Mouse (Mus musculus) CH12.LX (cell line): Measurements from ENCODE around the gene Elfn2.

ENCODE experiments used
- CHD1 ChIP-seq: IDR thresholded peaks from 2 replicates; pipeline ENCODE4 v1.6.1; 2012; ENCODE audit warnings: low read depth, low read length, improper control_type of control experiment, inconsistent platforms
- CTCF ChIP-seq, 2 experiments: IDR thresholded peaks in 1 of 2; conservative IDR thresholded peaks in 1 of 2; 2 replicates each; pipeline ENCODE4 v1.5.1; 2011 to 2012; ENCODE audit warnings: low read depth in 2 of 2, low read length in 2 of 2, improper control_type of control experiment in 1 of 2, inconsistent platforms in 1 of 2, mild to moderate bottlenecking in 1 of 2, moderate library complexity in 1 of 2
- E2F4 ChIP-seq: IDR thresholded peaks from 2 replicates; pipeline ENCODE4 v1.6.1; 2011; ENCODE audit warnings: low read depth, low read length, improper control_type of control experiment; ENCODE audit not compliant: insufficient replicate concordance
- ELF1 ChIP-seq: IDR thresholded peaks from 2 replicates; pipeline ENCODE4 v1.6.1; 2014; ENCODE audit warnings: low read depth, mild to moderate bottlenecking, inconsistent platforms, low read length, improper control_type of control experiment
- KAT2A ChIP-seq: IDR thresholded peaks from 2 replicates; pipeline ENCODE4 v1.6.1; 2012; ENCODE audit warnings: low read length, improper control_type of control experiment, inconsistent platforms; ENCODE audit not compliant: insufficient replicate concordance
- NRF1 ChIP-seq: IDR thresholded peaks from 2 replicates; pipeline ENCODE4 v1.6.1; 2014; ENCODE audit warnings: low read depth, mild to moderate bottlenecking, inconsistent platforms, low read length, improper control_type of control experiment, moderate library complexity
- POLR2AphosphoS2 ChIP-seq: IDR thresholded peaks from 2 replicates; pipeline ENCODE4 v1.6.1; 2011; ENCODE audit warnings: low read depth, low read length, improper control_type of control experiment
- USF1 ChIP-seq: IDR thresholded peaks from 2 replicates; pipeline ENCODE4 v1.6.1; 2014; ENCODE audit warnings: low read depth, mild to moderate bottlenecking, inconsistent platforms, low read length, improper control_type of control experiment
- ZC3H11A ChIP-seq: IDR thresholded peaks from 2 replicates; pipeline ENCODE4 v1.6.1; 2012; ENCODE audit warnings: low read depth, mild to moderate bottlenecking, inconsistent platforms, low read length, improper control_type of control experiment
- ZNF384 ChIP-seq: IDR thresholded peaks from 2 replicates; pipeline ENCODE4 v1.6.1; 2012; ENCODE audit warnings: low read depth, low read length, improper control_type of control experiment, inconsistent platforms

GRCm38 (mm10) chr15:78647746-78648145, 70.8 kb downstream of the Elfn2 start:
- TF ChIP-seq KAT2A = no peak
- no peak for TF ChIP-seq ZC3H11A
- TF ChIP-seq ELF1 = no peak
- TF ChIP-seq POLR2AphosphoS2 = no peak
- TF ChIP-seq CTCF (conservative IDR thresholded peaks at IDR 0.05 in 1 of 2, IDR thresholded peaks at IDR 0.05 in 1 of 2; ENCODE audit: low read depth in 2 of 2, low read length in 2 of 2) = no peak
- TF ChIP-seq NRF1 = no peak
- TF ChIP-seq USF1 = no peak
- no peak for TF ChIP-seq ZNF384
- TF ChIP-seq CHD1 = no peak
- no peak for TF ChIP-seq E2F4
